Mouse (Mus musculus) cerebellum, adult 11 months (tissue): ENCODE measurements at regions not wholly inside any gene's neighbourhood (a gene's known extent, or its start where the extent isn't known, plus 50 kb on each side); places are given as distances from the start of the nearest gene placed in this dataset.

ENCODE experiments used
- DNase-seq: peaks from one replicate; pipeline ENCODE4 v3.0.0; 2022

DNA sequence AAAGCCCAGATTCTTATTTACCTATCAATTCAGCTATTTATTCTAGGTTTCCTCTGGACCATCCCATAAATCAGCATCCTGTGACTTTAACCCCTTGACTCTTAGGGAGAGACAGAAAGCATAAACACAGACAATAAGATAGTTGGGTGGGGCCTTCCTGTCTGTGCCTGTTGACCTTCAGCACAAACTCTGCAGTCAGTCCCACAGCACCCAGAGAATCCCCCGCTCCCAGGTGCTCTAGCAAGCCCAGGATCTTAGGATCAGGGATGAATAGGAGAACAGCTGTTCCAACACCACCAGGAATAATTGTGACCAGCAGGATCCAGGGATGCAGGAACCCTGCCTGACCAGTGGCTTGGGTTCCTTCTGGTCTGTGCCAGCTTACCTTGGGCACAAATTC is 107.8 kb downstream of the Basp1 start:
- no peak for DNase-seq

DNA sequence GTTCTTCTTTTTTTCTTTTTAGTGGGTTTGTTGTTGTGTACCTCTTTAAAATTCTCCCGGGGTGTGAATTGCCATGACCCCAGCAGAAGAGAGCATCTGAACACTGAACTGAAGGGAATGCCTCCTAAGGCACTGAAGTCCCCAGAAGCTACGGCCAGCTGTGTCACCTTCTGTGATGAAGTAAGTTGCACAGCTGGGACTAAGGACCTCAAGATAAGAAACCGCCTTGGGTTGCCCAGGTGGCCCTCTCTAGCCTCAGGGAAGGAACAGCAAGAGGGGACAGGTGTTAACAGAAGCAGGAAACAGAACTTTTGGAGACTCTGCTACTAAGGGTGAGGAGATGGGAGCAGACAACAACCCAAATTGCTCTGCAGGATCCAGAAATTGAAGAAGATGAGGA is 110.2 kb downstream of the Basp1 start:
- no peak for DNase-seq

DNA sequence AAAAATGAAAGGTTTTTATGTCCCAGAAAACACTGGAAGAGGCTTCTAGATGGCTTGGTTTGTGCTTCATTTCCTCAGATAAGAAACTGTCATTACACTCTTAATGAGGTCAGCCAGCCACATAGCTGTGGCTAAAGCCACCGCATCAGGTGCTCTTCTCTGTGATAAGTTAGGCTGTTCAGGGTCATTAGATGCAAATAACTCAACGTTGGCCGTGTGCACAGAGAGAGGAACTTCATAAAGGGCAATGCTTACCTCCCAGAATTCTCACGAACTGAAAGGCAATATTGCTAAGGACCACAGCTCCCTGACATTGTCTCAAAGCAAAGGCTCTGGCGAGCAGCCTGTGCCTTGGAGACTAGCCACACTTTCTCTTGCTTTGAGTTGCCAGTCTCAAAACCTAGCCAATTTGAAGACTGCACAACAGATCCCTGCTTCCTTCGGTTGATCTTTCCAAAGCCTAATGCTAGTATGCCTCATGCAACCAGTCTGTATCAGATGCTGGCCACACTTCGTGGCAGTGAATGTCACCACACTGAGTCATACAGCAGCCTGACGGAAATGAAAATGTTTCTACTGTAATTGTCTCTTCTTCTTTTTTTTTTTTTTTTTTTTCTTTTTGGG is 110.8 kb downstream of the Basp1 start:
- no peak for DNase-seq

DNA sequence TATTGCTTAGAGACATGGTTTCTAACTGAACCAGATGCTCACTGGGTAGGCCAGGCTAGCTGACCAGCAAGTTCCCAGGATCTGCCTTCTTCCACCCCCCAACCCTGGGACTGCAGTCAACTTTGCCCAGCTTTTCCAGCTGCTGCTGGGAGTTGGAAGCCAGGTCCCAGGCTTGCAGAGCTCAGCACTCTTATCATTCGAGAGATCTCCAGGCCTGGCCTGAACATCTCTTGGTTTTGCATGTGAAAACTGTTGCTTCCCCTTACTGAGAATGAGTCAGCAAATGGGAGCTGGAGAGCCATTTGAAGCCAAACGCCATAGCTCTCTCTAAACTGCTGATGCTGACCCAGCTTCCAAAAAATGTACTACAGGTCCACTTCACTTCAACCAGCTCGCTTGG is 111.8 kb downstream of the Basp1 start:
- DNase-seq: no peak

DNA sequence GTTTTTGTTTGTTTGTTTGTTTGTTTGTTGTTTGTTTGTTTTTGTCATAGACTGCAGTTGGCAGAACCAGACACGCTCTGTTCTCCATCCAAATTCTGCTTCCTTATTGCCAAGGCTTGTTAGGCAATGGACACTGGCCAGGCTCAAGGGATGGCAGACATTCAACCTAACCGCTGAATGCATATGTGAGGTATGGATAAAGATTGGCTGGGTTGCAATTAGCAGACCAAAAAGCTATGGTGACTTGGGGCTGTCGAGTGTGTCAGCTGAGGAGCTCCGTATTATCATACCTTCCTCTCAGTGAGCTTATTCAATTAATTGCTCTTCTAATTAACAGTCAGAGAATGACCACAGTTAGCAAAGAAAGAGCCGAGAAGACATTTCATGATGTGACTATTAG is 116.3 kb downstream of the Basp1 start:
- DNase-seq: no peak

DNA sequence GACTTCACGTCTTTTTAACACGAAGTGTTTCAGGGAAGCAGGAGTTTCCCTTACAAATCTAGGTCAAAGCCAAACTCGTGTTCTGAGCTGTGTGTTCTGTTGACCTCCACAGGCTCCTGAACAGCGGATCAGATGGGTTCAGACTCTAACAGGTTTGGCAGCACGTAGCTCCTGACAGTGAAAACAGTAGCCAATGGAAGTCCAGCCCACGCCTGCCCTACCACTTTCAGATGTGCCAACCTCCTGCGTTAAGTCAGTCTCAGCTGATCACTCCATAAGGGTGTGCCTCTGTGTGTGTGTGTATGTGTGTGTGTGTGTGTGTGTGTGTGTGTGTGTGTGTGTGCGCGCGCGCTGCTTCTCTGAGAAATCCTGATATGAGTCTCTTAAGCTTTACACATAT is 116.8 kb downstream of the Basp1 start:
- no peak for DNase-seq

DNA sequence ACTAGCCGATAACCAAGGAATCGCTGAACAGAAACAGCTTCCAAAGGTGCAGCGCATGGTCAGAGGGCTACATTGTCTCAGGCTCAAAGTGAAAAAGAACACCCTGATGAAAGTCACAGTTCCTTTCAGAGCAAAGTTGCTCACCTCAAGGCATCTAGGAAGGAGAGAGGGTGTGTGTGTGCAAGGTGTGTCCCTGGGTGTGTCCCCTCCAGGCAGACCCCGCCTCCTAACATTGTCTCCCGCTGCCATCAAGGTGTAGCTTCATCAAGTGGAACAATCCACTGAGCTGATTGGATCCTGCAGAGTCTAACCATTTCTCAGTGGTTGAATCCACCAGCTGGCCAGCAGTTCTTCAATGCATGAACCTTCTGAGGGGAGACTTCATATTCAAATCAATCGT is 117.8 kb downstream of the Basp1 start:
- no peak for DNase-seq

DNA sequence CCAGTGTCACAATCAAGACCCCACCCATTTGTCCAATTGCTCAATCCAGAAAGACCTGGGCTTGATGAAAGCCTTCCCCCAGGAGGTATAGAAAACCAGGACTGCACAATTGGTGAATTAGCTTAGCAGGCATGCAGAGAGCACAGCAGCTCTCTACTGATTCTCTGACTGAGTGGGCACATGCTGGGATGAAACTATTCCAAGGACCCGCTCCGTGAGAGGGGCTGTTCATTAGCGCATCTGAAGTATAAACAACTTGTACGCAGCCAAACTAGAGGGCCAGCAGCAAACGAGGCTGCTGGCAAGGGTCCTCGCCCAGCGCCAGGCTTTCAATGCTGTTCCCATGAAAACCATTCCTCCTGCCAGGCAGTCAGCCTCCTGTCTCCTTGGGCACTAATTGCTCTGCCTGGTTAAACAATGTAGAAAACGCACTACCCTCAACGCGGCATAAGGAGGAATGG is 122.3 kb downstream of the Basp1 start:
- no peak for DNase-seq

DNA sequence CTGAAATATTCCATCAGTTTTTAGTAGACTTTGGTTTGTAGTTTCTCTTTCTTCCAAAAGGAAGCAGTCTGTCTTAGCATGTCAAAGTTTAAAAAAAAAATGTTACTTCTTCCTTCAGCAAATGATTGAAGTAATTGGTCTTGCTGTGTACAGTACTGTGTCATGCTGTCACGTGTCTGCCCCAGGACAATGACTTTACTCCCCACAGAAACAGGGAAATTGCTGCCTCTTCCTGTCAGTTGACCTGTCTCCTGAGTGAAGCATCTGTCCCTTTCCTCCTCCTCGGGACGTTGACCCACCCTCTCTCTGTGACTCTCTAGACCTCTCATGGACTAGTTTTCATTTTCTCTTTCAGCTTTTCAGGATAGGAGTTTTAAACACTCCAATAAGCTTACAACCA is 125.7 kb downstream of the Basp1 start:
- no peak for DNase-seq

DNA sequence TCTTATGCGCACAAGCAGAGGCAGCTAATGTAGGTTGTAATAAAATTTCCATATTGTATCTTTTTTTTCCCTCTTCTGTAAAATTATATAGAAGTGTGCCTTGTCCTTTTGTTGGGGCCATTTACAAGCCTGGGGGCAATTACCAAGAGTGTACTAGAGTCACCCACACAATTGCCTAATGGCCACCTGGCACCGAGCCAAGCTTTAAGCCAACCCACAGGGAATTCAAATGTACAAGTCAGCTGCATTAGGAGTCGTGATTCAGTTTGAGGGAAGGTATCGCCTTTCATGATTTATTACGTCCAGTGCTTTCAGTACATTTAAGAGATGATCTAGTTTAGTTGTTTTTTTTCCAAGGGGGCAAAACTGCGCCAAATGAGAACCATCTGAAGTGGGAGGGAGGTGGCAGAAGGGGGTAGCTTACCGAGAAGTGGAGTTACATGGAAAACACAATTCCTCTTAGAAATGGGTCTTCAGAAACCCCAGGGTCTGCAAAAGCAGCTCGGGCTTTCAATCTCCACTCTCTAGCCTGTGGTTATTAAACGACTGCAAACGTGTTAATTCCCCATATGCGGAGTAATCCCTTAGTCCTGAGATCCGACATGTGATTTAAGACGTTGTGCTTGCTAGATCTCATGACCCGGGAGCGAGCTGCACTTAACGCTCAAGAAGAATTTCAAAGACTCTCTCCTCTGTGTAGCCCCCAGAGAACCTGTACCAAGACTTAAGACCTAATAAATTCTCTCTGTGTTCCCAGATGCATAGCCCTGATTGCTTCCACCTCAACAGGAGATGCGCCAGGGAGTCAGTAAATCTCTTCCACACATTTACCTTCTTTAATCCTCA is 129.0 kb downstream of the Basp1 start:
- no peak for DNase-seq

DNA sequence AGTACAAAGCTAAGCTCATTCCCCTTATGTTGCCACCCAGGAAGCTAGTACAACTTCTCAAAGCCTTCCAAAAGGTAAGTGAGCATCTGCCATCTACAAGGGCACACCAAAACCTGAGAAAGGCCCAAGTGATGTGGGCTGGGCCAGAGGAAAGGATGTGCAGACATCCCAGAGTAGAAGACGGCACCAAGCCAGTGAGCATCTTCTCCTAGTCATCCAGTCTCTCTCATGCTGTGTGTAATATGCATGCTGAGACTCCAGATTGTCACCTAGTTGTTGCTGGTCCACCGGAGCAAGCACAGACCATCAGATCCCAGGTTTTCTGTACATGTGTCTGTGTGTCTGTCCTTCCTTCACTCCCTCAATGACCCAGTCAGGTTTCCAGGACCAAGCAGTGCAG is 129.9 kb downstream of the Basp1 start:
- DNase-seq: no peak

DNA sequence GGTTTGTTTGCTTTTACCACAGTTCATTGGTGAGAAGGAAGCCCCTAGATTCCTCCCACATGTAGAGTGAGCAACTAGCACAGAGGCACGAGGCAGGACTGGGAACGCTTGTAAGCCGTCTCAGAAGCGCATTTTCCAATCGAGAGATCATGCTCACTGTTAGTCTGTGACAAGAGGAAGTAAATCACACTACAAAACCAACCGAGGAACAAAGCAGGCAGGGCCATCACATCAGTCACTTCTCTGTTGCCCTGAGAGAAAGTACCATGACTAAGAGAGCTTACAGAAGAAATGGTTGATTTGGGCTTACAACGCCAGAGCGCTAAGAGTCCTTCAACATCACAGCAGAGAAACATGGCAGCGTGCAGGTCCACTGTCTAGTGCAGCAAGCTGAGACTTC is 131.2 kb downstream of the Basp1 start:
- DNase-seq: no peak

DNA sequence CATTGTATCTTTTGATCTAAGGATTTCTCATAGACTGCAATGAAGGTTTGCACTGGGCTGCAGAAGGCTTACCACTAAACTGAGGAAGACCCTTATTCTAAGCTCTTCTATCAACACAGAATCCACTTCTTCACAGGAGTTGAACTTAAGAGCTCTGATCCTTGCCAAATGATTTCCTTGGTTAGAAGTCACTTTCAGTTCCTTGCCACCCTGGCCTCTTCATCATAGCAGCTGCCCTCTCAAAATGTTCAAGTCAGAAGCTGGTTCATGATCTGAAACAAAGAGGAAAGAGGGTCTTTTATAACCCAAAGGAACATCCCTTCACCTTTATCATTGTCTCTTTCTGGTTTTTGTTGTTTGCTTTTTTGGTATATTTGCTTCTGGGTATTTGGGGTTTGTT is 131.6 kb downstream of the Basp1 start:
- no peak for DNase-seq

DNA sequence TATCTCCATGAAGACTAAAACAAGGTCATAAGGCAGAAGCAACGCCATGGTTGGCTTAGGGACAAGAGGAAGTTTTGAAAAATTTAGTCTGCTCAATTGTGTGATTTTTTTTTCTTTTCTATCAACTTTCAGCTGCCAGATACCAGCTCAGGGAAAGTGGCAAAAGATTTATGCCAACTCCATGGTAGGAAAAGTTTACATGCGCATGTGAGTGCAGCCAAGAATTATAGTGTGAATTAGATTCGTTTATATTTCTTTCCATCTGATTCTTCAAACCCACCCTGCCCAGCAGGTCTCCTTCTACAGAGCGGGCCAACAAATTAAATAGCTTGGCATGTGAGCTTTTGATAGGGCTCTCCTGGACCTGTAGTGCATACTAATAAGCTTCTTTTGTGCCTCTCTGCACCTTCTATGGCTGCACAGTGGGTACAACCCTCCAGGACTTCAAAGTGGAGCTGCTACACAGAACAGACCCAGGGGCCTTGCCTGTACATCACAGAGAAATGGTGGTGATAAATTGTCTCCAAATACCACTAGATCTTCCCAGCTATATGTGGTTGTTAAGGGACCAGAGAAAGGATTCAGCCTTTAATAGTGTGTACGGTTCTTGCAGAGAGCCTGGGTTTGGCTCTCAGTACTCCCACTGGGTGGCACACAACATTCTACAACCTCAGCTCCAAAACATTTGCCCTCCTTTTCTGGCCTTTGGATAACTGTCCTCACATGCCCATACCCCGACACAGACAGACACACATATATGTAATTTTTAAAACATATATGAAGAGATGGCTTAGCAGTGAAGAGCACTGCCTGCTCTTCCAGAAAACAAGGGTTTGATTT is 135.0 kb downstream of the Basp1 start:
- no peak for DNase-seq

DNA sequence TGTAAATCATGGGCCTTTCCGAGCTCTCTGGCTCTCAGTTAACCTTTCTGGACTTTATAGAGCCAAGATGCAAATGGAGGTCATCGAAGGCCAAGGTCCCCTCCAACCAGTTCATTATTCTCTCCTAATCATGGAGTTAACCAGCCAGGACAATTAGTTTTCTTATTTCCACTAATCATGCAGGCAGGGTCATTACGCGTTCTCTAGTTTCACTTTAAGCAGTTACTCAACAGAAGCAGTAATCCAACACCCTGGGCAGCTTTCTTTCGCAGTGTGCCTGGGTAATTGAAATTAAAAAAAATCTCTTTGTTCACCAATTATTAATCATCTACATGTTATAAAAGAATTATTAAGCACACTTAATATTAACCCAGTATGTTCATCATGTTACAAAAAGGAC is 137.3 kb downstream of the Basp1 start:
- no peak for DNase-seq

DNA sequence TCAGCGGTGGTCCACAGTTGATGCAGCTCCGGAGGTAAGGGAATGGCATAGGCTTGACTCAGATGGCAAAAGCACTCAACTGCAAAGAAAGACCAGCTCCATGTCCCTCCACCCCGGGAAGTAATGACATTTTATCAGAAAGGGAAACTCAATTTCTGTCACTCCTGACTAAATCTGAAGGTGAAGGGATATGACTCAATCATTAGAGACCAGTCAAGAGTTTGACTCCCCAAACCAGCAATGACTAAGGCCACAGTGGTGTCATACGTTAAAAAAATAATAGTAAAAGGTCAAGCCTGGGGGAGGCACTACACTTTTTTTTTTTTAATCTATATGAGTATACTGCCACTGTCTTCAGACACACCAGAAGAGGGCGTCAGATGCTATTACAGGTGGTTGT is 141.7 kb downstream of the Basp1 start:
- no peak for DNase-seq

DNA sequence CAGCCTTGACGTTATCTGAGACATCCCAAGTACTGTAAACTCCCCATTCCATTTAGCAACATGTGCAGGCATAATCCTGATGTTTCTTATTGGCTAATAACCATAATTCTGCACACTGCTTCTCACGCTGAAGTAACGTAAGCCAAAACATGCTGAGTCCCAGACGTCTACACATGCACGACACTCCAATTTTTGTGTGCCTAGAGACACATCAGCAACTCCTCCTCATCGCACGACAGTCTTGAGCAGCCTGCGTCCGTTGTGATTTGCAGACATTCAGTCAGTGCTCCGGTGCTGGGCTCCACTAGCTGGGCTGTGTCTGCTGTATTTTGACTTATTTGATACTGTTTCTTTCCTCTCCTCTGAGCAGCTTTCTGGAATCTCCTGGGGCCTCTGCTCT is 143.2 kb downstream of the Basp1 start:
- DNase-seq: no peak

DNA sequence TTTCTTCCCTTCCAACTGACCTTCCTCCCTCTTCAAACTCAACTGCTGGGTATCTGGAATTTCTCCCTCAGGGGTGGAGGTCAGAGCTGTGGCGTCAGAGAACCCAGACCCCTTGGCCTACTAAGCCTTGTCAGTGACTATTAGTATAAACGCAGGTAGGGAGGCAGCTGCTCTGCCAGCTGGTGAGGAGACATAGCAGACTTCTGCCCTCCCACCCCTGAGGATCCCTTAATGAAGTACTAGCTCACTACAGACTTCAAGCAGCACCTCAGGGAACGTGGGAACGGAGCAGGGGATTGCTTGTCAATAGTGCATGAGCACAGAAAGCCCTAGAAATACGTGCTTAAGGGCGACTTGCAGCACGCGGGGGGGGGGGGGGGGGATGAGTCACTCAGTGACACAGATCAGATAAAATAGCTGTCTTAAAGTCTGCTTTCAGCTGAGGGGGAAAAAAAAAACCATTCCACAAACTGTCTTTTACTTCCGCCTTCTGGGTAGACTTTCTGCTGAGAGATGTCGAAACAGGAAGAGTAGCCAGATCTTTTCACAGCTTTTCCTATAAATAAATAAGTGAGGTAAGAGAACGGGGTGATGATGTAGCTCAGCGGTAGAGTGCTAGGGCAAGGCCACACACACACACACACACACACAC is 144.1 kb downstream of the Basp1 start:
- no peak for DNase-seq

DNA sequence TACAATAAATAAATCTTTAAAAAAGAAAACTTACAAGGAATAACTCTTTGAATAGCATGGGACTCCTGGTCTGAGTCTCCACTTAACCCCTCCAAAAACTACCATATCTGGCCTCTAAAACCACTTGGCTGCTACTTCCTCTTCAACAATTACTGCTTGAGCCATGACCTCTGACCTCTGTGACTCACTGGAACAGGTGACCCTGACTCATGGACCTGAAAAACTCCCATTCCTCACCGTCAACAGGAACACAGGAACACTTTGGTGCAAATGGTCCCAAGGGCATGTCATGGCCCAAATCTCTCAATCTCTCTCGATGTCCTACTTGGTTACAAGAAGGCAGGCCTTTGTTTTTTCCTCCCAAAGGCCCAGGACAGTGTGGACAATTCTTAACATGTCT is 145.1 kb downstream of the Basp1 start:
- no peak for DNase-seq

DNA sequence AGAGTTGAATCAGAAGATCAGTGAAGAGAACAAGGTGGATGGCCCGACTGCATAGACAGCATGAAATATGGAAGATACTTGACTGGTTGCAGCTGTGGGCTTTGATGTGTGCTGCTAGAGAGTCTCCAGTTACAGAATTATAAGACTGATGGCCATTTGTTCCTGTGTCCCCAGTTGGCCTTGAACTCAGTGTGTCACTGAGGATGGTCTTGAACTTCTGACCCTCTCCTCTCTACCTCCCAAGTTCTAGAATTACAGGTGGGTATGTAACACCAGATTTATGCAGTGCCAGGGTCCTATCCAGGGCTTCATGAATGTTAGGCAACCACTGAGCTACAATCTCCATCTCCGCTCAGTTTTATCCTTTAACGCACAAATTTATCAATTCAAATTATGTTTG is 146.1 kb downstream of the Basp1 start:
- DNase-seq: no peak

DNA sequence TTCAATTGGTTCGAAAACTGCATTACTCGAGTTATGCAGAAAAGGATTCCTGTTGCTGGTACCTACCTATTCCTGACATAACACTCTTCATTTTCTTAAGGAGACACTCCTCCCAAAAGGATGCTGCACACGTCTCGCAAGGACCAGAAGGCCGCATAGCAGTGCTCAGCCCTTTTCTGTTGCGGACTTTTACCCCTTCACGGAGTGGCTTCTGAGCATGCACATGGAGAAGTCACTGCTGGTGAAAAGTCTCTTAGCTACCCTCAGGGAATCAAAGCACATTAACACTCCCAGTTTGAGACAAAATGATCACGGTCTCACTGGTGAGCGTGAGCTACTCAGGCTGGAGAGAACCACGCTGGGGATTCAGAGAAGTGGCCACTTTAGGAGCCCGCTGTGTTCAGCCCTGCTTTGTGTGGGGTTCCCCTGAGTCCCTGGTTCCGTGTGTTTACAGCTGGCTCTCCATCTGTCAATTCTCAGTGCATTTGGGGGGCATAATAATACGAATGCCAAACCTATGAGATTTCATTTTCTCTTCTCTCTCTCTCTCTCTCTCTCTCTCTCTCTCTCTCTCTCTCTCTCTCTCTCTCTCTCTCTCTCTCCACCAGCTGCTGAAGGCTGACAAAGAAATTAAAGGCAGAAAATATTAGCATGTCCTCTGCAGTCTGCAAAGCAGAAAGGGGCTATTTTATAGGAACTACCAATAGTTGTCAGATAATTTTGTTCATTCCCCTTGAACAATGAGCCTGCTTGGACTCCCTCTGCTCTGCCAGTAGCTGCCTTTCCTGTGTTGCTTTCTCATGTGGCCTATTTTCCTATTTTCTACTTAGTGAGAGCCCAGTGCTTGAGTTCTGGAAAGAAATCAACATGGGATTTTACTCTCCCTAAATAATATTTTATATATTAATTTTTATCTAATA is 160.7 kb downstream of the Basp1 start:
- no peak for DNase-seq

DNA sequence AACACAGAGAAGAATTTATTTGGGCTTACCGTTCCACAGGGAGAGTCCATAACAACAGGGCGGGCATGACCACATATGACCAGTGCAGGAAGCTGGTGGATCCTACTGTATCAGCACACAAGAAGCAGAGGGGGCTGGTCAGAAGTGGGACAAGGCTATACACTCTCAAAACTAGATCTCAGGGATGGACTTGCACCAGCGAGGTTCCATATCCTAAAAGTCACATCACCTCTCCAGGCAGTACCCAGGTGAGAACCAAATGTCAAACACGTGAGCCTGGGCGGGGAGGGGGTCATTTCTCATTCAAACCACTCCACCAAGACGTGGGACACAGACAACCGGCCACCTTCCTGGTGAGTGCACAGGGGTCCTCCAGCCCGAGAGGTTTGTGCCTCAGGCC is 167.9 kb downstream of the Basp1 start:
- no peak for DNase-seq
